9 mouse cellular contexts compared by ENCODE assay signal in the genomic region with DNA sequence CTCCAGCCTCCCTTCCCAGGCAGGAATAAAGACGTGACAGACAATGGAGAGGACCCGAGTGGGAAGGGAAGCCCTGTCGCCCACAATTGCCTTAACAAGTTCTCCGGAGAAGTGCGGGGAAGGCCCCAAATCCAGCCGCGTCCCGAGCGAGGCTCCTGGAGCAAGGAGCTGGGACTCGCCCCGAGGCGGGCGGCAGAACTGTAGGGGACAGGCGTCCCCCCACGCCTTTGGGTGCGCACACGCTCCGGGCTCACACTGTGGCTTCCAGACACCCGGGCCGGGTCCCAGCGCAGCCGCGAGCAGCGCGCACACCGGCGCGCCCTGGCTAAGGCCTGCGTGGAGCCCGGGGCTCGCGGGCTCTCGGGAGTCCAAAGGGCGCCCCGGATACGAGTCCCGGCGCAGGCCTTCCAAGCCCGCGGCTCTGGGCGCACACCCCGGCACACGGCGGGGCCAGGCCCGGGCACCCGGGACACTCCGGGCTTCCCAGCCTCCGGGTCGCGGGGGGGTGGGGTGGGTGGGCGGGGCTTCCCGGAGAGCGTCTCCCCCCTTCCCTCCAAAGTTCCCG. TPM values are rescaled to one million over a fixed set of nuclear protein-coding genes. Genes with fewer than 3 reads are reported as not detected.
DNase-seq lines count a peak whose midpoint lies in the region; ATAC-seq lines count a peak whose summit lies in the region.
"Had no signal": no experiment of that assay in that cellular context is flagged by ENCODE, and none has a peak within 500 bp of the region (broad histone marks: within the 10 kb centered on the region; RNA-seq: fewer than 3 reads in every experiment).

No protein-coding gene starts in this region.

- ATAC-seq in kidney, embryonic 15.5 days (replicated peaks; ENCODE audit: low FRiP score) = peak; percentile 35
- ATAC-seq in midbrain, embryonic 16.5 days = 0 out of 2 replicates have a peak, but pooled peaks have one; percentile 32

- H3K9ac ChIP-seq in kidney, embryonic 15.5 days = peak overlapping the region; percentile 92
- peak overlapping the region; percentile 74 for H3K9ac ChIP-seq in midbrain, embryonic 16.5 days (ENCODE audit: low read depth, low read length)

- peaks cover 65% of the 10 kb centered on the region for H3K4me1 ChIP-seq in kidney, embryonic 15.5 days
- peaks cover 10% of the 10 kb centered on the region for H3K4me1 ChIP-seq in midbrain, embryonic 16.5 days (ENCODE audit: control insufficient read depth, insufficient read depth, low read length)

- H3K36me3 ChIP-seq in kidney, embryonic 15.5 days = no peaks in the 10 kb centered on the region
- H3K36me3 ChIP-seq in midbrain, embryonic 16.5 days (ENCODE audit: control insufficient read depth, insufficient read depth, low read length) = no peaks in the 10 kb centered on the region

- peak overlapping the region; percentile 85 for H3K4me3 ChIP-seq in kidney, embryonic 15.5 days (replicated peaks)
- H3K4me3 ChIP-seq in midbrain, embryonic 16.5 days (ENCODE audit: low read depth, low read length) = peak overlapping the region; percentile 57

- H3K27me3 ChIP-seq in kidney, embryonic 15.5 days = 0 out of 2 replicates have a peak, but pooled peaks cover 7% of the 10 kb centered on the region
- H3K27me3 ChIP-seq in midbrain, embryonic 16.5 days (ENCODE audit: control insufficient read depth, insufficient read depth, low read depth, low read length) = peaks cover 12% of the 10 kb centered on the region

- intact Hi-C loops in gastrocnemius, postnatal 36 days (cut with DNase I) = loop anchor here (2.0 kb wide), 1 partner anchor 21 kb away; a partner anchor contains a TSS

- H3K9me3 ChIP-seq in kidney, embryonic 15.5 days (replicated peaks) = no peaks in the 10 kb centered on the region
- H3K9me3 ChIP-seq in midbrain, embryonic 16.5 days (replicated peaks; ENCODE audit: control insufficient read depth, low read length, poor library complexity, severe bottlenecking) = no peaks in the 10 kb centered on the region

- WGBS in kidney, embryonic 15.5 days = under 1% methylated on average over 54 of the region's 54 CpGs
- WGBS in midbrain, embryonic 16.5 days = 0% methylated on average over 42 of the region's 54 CpGs

- peak overlapping the region; percentile 93 for H3K4me2 ChIP-seq in kidney, embryonic 15.5 days
- H3K4me2 ChIP-seq in midbrain, embryonic 16.5 days (ENCODE audit: low read length) = peak overlapping the region; percentile 95

- peak overlapping the region; percentile 99 for H3K27ac ChIP-seq in kidney, embryonic 15.5 days
- 0 out of 2 replicates have a peak overlapping the region, but pooled peaks have one; percentile 39 for H3K27ac ChIP-seq in midbrain, embryonic 16.5 days (ENCODE audit: low read length)

- peak; percentile 41 for DNase-seq in embryo, embryonic 10 days (ENCODE audit: low spot score)
- DNase-seq in embryo, embryonic 10.5 days (ENCODE audit: low spot score) = no peak
- DNase-seq in adrenal gland, postnatal 14 days = peak; percentile 67
- DNase-seq in gastrocnemius, postnatal 36 days = peak; percentile 36 to 51
- DNase-seq in layer of hippocampus, adult 8-10 months (ENCODE audit: low spot score in 2 of 2) = no peak
- no peak for DNase-seq in yolk sac, embryonic 10.5 days (ENCODE audit: low spot score)

RNA-seq across cellular contexts. Expression of a gene that starts 0.6 kb away (rescaled TPM):
- 10.6 and 11.4 TPM in 2 replicates for total RNA-seq in adrenal gland, postnatal 14 days (2021)
- 1 to 10 TPM; 5.7 to 8.1 TPM for total RNA-seq in gastrocnemius, postnatal 36 days (2021)
- polyA plus RNA-seq in kidney, embryonic 15.5 days (2015; fragmentation: Nextera tagmentation; extraction: Ambion mirVana) = 9.8 and 11.0 TPM in 2 replicates
- polyA plus RNA-seq in midbrain, embryonic 16.5 days (2015; fragmentation: Nextera tagmentation; extraction: Ambion mirVana) = 1.3 and 1.4 TPM in 2 replicates
- total RNA-seq in layer of hippocampus, adult 8-10 months (2022) = 1 to 10 TPM; 2.6 to 6.5 (median 4.6) TPM

RNA-seq across cellular contexts. Expression of a gene that starts 15.0 kb away (rescaled TPM):
- 0.71 TPM in 1 of 2 replicates, not detected in the other for total RNA-seq in adrenal gland, postnatal 14 days (2021)
- not detected for total RNA-seq in gastrocnemius, postnatal 36 days (2021)
- polyA plus RNA-seq in kidney, embryonic 15.5 days (2015; fragmentation: Nextera tagmentation; extraction: Ambion mirVana) = 5.6 and 6.4 TPM in 2 replicates
- polyA plus RNA-seq in midbrain, embryonic 16.5 days (2015; fragmentation: Nextera tagmentation; extraction: Ambion mirVana) = 1.4 and 1.7 TPM in 2 replicates
- 1 to 10 TPM in 1 of 4 experiments, not detected in 3; 1.2 TPM for total RNA-seq in layer of hippocampus, adult 8-10 months (2022)
- total RNA-seq: left cerebral cortex, postnatal 10 days had no signal

RNA-seq across cellular contexts. Expression of a gene that starts 21.7 kb away (rescaled TPM):
- total RNA-seq in adrenal gland, postnatal 14 days (2021) = 814 and 958 TPM in 2 replicates
- total RNA-seq in gastrocnemius, postnatal 36 days (2021) = 100 to 1,000 TPM; 327 to 414 TPM
- 643 and 689 TPM in 2 replicates for polyA plus RNA-seq in kidney, embryonic 15.5 days (2015; fragmentation: Nextera tagmentation; extraction: Ambion mirVana)
- 304 and 312 TPM in 2 replicates for polyA plus RNA-seq in midbrain, embryonic 16.5 days (2015; fragmentation: Nextera tagmentation; extraction: Ambion mirVana)
- total RNA-seq in layer of hippocampus, adult 8-10 months (2022) = 100 to 1,000 TPM; 309 to 406 (median 361) TPM

RNA-seq across cellular contexts. Expression of a gene that starts 36.7 kb away (rescaled TPM):
- 20.5 and 29.6 TPM in 2 replicates for total RNA-seq in adrenal gland, postnatal 14 days (2021)
- total RNA-seq in gastrocnemius, postnatal 36 days (2021) = 10 to 100 TPM in 1 of 2 experiments, 1 to 10 TPM in 1; 7.0 to 10.3 TPM
- 28.4 and 33.7 TPM in 2 replicates for polyA plus RNA-seq in kidney, embryonic 15.5 days (2015; fragmentation: Nextera tagmentation; extraction: Ambion mirVana)
- polyA plus RNA-seq in midbrain, embryonic 16.5 days (2015; fragmentation: Nextera tagmentation; extraction: Ambion mirVana) = 25.2 and 26.3 TPM in 2 replicates
- 10 to 100 TPM; 31.8 to 42.1 (median 34.9) TPM for total RNA-seq in layer of hippocampus, adult 8-10 months (2022)

Comparison
In these comparisons a context has a peak if more than half of its experiments do, and no peak if none do; other contexts are left out.
1. DNase-seq: peak in embryo, embryonic 10 days (single experiment), adrenal gland, postnatal 14 days (single experiment) and gastrocnemius, postnatal 36 days (2 of 2); none in embryo, embryonic 10.5 days (single experiment), layer of hippocampus, adult 8-10 months (0 of 2) and yolk sac, embryonic 10.5 days (single experiment).